Mouse (Mus musculus): ENCODE results near the gene Phlda1.

DNA sequence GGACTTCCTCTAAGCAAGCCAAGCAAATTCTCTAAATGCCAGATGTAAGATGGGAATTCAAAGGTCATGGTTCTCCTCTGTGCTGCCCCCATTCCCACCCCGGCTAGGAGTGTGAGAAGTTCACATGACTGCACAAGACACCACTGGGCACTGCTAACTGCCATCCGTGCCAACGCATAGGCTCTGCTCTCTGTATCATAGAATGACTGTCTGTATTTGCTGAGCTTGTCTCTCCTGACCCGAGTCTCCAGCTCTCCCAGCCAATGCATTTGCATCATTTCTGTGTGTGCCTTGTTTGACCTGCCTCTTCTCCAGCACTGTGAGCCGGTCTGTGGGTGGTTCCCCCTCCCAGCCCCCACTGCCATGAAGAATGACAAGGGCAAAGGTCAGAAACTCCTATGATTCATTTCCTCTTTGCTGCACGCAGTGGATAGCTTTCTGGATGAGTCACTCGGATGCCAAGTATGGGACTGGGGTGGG is 37.7 kb downstream of the Phlda1 start:
- TF ChIP-seq POLR2A (IDR thresholded peaks at IDR 0.05; ENCODE audit: insufficient read depth, low read depth, low read length), result no peak
- TF ChIP-seq CTCF (IDR thresholded peaks at IDR 0.05), result no peak
- 0 out of 2 replicates have a peak, but pooled peaks have one; percentile 40 for TF ChIP-seq EP300 (IDR thresholded peaks at IDR 0.05; ENCODE audit: insufficient read depth, low read depth, low read length)

Data from heart, adult 2 months (tissue).